Mouse (Mus musculus) G1E (cell line): ENCODE results near the gene Fads6.

ENCODE experiments used
- CTCF ChIP-seq: IDR thresholded peaks from 2 replicates; pipeline ENCODE4 v1.5.1; 2012; ENCODE audit warnings: low read depth, low read length, inconsistent platforms, mixed read lengths
- GATA1 ChIP-seq: IDR thresholded peaks from 2 replicates; pipeline ENCODE4 v1.6.1; 2012; ENCODE audit warnings: borderline replicate concordance, low read length, inconsistent platforms, mixed read lengths
- POLR2AphosphoS5 ChIP-seq: IDR thresholded peaks from 2 replicates; pipeline ENCODE4 v1.6.1; 2012; ENCODE audit warnings: low read depth, low read length, inconsistent platforms; ENCODE audit not compliant: insufficient replicate concordance

- TF ChIP-seq CTCF (no peak), POLR2AphosphoS5 (no peak), GATA1 (no peak)
Measured at GRCm38 (mm10) chr11:115334531-115334930, 37.1 kb upstream of the Fads6 start, which contains the start of gene Otop3.
